Mouse (Mus musculus) frontal cortex, postnatal 14 days (tissue): ENCODE results near the gene Fcgr4.
"Not testable (repeated sequence)": the region's sequence is repeated elsewhere in the genome, so short reads cannot be mapped to it uniquely, and the experiment has no call there.

Experiments used
- DNase-seq, 2 experiments: peaks; one replicate each; pipeline ENCODE4 v3.0.0; 2022; ENCODE audit warnings: low spot score in 2 of 2

The Fcgr4 gene

GRCm38 (mm10) chr1:171057253-171057652 lies 38.5 kb downstream of the Fcgr4 start:
- DNase-seq: no peak

- no peak for DNase-seq
Observed at GRCm38 (mm10) chr1:171059203-171059602, 40.5 kb downstream of the Fcgr4 start.

GRCm38 (mm10) chr1:171060392-171060791 lies 41.7 kb downstream of the Fcgr4 start:
- DNase-seq: no peak

- DNase-seq: no peak
Observed at GRCm38 (mm10) chr1:171061566-171061965, 42.8 kb downstream of the Fcgr4 start.

- peak; percentile 68 to 71 for DNase-seq
Observed at GRCm38 (mm10) chr1:171063569-171064490, 45.1 kb downstream of the Fcgr4 start.

- peak; percentile 86 to 87 for DNase-seq
Observed at GRCm38 (mm10) chr1:171064491-171065242, 45.9 kb downstream of the Fcgr4 start, which contains the start of gene Fcgr3. Fcgr3 (minus strand) TSS chr1:171064935.

GRCm38 (mm10) chr1:171065243-171065587 lies 46.5 kb downstream of the Fcgr4 start:
- peak in 1 of 2 experiments; percentile 69 for DNase-seq

GRCm38 (mm10) chr1:171065768-171066167 lies 47.0 kb downstream of the Fcgr4 start:
- not testable (repeated sequence) for DNase-seq

GRCm38 (mm10) chr1:171066583-171066982 lies 47.9 kb downstream of the Fcgr4 start:
- DNase-seq: not testable (repeated sequence)

GRCm38 (mm10) chr1:171067928-171068327 lies 49.2 kb downstream of the Fcgr4 start:
- DNase-seq: not testable (repeated sequence)

- not testable (repeated sequence) for DNase-seq
Observed at GRCm38 (mm10) chr1:171069508-171069907, 50.8 kb downstream of the Fcgr4 start.

- not testable (repeated sequence) for DNase-seq
Observed at GRCm38 (mm10) chr1:171070879-171071278, 52.2 kb downstream of the Fcgr4 start.

- DNase-seq: not testable (repeated sequence)
Observed at GRCm38 (mm10) chr1:171071726-171072125, 53.0 kb downstream of the Fcgr4 start.

- not testable (repeated sequence) for DNase-seq
Observed at GRCm38 (mm10) chr1:171072217-171072616, 53.5 kb downstream of the Fcgr4 start.

GRCm38 (mm10) chr1:171074283-171074682 lies 55.6 kb downstream of the Fcgr4 start:
- DNase-seq: peak in 1 of 2 experiments; percentile 16

GRCm38 (mm10) chr1:171076176-171076575 lies 57.5 kb downstream of the Fcgr4 start:
- not testable (repeated sequence) for DNase-seq

GRCm38 (mm10) chr1:171077192-171077591 lies 58.5 kb downstream of the Fcgr4 start:
- not testable (repeated sequence) for DNase-seq

- peak; percentile 41 to 57 for DNase-seq
Observed at GRCm38 (mm10) chr1:171077955-171078354, 59.2 kb downstream of the Fcgr4 start.

GRCm38 (mm10) chr1:171078419-171078818 lies 59.7 kb downstream of the Fcgr4 start:
- DNase-seq: not testable (repeated sequence)

GRCm38 (mm10) chr1:171079345-171079744 lies 60.6 kb downstream of the Fcgr4 start:
- DNase-seq: not testable (repeated sequence)
